Mouse (Mus musculus) thymus, adult 18-20 months (tissue): Measurements from ENCODE around the gene Sugp2.

Source experiments
- DNase-seq, 2 experiments: peaks; one replicate each; pipeline ENCODE4 v3.0.0; 2022; ENCODE audit warnings: mixed read lengths in 2 of 2

Sugp2 gene

GRCm38 (mm10) chr8:70283136-70284077, 49.4 kb downstream of the Sugp2 start:
- DNase-seq = peak in 1 of 2 experiments; percentile 18

- DNase-seq = no peak
These were observed 50.4 kb downstream of the Sugp2 start for GRCm38 (mm10) chr8:70284421-70284820.

GRCm38 (mm10) chr8:70285304-70285703, 51.3 kb downstream of the Sugp2 start:
- DNase-seq = no peak

DNA sequence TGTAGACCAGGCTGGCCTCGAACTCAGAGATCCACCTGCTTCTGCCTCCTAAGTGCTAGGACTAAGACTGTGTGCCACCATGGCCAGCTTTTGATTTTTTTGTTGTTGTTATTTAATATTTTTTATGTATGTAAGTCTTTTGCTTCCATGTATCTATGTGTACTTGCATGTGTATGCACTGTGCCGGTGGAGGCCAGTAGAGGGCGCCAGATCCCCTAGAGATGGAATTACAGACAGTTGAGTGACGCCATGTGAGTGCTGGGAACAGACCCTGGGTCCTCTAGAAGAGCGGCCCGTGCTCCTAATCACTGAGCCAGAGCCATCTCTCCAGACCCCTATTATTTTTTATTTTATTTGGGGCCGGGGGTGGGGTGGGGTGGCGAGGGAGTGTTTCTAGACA, 52.7 kb downstream of the Sugp2 start:
- no peak for DNase-seq

- no peak for DNase-seq
These were observed 60.0 kb downstream of the Sugp2 start for GRCm38 (mm10) chr8:70293988-70294405.

DNA sequence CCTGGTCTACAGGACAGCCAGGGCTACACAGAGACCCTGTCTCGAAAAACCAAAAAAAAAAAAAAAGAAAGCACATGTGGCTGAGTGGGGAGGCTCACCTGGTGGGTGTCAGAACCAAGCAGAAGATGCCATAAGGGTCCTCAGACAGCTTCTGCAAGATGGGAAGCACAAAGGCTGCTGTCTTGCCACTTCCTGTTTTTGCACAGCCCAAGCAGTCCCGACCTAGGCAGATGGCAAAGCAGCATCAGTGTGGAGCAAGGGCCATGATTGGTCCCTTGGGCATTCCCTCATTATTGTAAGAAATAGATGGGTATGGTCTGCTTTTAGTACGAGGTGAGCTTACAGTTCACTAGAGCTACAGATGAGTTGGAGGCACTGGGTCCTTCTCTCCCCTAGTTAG, 66.9 kb downstream of the Sugp2 start:
- DNase-seq = no peak

- peak; percentile 81 to 86 for DNase-seq
These were observed 68.4 kb downstream of the Sugp2 start, which contains the start of the genes Ddx49 and Cope for GRCm38 (mm10) chr8:70302358-70302890. Ddx49 (minus strand) TSS chr8:70302489. Cope (plus strand) TSS chr8:70302518.

DNA sequence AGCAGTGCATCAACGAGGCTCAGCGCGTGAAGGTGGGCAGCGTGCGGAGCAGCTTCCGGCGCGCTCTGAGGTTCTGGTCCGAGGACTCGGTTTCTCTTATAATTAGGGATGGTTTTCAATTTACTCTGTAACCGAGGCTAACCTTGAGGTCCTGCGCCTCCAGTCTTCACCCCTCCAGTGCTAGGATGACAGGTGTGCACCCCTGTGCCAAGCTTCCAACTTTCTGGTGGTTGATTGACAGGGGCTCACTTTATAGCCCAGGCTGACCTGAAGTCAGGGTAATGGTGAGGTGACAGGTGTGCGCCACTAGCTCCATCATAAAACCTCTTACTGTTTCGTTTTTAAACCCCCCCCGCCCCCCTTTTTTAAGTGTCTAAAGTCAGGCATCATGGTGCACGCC, 68.9 kb downstream of the Sugp2 start:
- DNase-seq = no peak

DNA sequence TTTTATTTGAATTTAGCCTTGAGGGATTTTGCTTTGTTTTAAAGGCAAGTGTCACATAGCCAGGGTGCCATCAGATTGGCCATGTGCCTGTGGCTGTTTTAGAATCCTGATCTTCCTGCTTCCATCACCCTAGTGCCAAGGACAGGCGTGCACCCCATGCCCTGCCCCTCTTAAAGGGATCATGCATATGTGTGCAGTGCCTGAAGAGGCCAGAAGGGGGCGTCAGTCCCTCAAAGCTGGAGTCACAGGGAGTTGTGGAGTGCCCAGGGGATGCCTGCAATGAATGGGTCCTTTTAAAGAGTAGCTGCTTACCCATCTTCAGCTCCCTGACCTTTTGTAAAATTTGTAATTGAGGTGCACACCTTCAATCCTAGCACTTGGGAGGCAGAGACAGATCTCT, 75.3 kb downstream of the Sugp2 start:
- no peak for DNase-seq

GRCm38 (mm10) chr8:70313399-70313798, 79.4 kb downstream of the Sugp2 start:
- no peak for DNase-seq

DNA sequence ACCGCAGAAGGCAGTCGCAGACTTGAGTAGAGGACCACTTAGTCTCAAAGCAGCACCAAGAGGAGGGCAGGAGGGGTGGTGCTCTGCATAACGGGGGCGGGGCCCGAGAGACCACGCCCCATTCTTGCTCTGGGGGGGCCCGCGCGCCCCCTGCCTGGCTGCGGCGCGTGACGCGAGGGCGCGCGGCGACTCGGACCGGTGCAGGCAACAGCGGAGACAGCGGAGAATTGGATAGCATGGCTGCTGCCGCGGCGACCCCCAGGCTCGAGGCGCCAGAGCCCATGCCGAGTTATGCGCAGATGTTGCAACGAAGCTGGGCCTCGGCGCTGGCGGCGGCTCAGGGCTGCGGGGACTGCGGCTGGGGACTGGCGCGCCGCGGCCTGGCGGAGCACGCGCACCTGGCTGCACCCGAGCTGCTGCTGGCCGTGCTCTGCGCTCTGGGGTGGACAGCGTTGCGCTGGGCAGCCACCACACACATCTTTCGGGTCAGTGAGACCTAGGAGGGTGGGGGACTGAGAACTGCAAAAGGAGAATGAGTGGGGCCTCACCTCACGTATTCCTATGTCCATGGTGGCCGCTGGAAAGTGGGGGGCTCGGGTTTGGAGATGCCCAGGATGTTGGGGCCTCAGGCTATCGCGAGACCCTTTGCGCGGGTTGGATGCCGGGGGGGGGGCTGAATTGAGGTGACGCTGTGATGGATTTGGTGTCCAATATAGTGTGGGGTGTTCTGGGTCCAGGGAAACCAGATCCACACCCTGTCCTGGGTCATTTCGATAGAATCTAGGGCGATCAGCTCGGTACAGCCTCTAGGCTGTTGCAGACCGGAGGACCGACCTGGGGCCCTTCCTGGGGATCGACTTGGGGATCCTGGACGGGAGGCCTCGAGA, 81.8 kb downstream of the Sugp2 start, which contains the start of gene Cers1:
Gene Cers1, plus strand, starts transcription at position 152 of the 887 bp plus-strand sequence.
- peak in 1 of 2 experiments; percentile 29 for DNase-seq

- no peak for DNase-seq
These were observed 82.8 kb downstream of the Sugp2 start for GRCm38 (mm10) chr8:70316511-70317504.

DNA sequence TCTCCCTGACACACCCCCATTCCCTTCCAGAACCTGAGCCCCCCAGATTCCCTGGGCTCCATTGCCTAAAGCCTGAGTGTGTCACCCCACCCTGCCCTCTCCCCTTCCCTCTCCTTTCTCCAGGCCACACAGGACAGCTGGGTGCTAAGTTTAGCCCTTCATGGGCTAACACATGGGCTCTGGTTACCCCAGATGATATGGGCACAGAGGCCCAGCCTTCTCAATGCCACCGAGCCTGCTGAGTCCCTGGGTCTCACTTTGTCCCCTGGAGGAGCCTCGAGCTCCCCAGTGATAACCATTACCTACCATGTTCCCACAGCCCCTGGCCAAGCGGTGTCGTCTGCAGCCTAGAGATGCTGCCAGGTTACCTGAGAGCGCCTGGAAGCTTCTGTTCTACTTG, 83.8 kb downstream of the Sugp2 start:
- DNase-seq = no peak

DNA sequence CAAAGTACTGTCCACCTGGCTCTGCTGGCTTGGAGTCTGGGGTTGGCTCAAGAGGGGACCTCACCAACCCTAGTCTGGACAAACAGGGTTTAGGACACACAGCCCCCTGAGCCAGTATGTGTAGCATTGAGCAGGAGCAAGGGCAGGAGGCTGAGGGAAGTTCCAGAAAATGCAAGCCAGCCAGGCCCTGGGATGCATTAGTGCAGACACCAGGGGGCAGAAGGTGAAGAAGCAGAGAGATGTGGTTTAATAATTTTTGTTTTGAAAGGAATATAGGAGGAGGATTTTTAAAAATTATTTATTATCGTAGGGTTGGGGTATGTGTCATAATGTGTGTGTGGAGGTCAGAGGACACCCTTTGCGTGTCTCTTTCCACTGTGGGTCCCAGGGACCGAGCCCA, 89.7 kb downstream of the Sugp2 start:
- DNase-seq = no peak

- no peak for DNase-seq
These were observed 93.5 kb downstream of the Sugp2 start for GRCm38 (mm10) chr8:70327512-70327911.

- DNase-seq = no peak
These were observed 95.3 kb downstream of the Sugp2 start, which contains the start of gene Gdf1 for GRCm38 (mm10) chr8:70329124-70329834. Gdf1 (plus strand) TSS chr8:70329817.
